Mouse (Mus musculus): ENCODE measurements around the gene Kcnk10. TPM values are rescaled to one million over a fixed set of nuclear protein-coding genes. Genes with fewer than 3 reads are reported as not detected.

Gene Kcnk10
- polyA plus RNA-seq, 1 experiment: 0.12 TPM

GRCm38 (mm10) chr12:98545251-98545560, 32.9 kb downstream of the Kcnk10 start:
- H3K4me1 ChIP-seq (replicated peaks; ENCODE audit: control insufficient read depth, insufficient read depth, low read length): no peaks in the 10 kb centered on the region
- H3K27ac ChIP-seq (ENCODE audit: control insufficient read depth, insufficient read depth, low read length): no peak overlapping the region
- no peak overlapping the region for H3K4me3 ChIP-seq (ENCODE audit: control insufficient read depth, insufficient read depth, low read length)
- DNase-seq: no peak
- 72% methylated on average over 4 of the region's 4 CpGs for WGBS
- H3K27me3 ChIP-seq (ENCODE audit: control insufficient read depth, insufficient read depth, low read length): no peaks in the 10 kb centered on the region
- H3K36me3 ChIP-seq (ENCODE audit: control insufficient read depth, insufficient read depth, low read length): no peaks in the 10 kb centered on the region
- TF ChIP-seq POLR2A (IDR thresholded peaks at IDR 0.05; ENCODE audit: control insufficient read depth, extremely low read depth, insufficient read depth, low read length, poor library complexity) (no peak), CTCF (IDR thresholded peaks at IDR 0.05; ENCODE audit: borderline replicate concordance, control insufficient read depth, extremely low read depth, insufficient read depth, low read length, poor library complexity) (no peak)

DNA sequence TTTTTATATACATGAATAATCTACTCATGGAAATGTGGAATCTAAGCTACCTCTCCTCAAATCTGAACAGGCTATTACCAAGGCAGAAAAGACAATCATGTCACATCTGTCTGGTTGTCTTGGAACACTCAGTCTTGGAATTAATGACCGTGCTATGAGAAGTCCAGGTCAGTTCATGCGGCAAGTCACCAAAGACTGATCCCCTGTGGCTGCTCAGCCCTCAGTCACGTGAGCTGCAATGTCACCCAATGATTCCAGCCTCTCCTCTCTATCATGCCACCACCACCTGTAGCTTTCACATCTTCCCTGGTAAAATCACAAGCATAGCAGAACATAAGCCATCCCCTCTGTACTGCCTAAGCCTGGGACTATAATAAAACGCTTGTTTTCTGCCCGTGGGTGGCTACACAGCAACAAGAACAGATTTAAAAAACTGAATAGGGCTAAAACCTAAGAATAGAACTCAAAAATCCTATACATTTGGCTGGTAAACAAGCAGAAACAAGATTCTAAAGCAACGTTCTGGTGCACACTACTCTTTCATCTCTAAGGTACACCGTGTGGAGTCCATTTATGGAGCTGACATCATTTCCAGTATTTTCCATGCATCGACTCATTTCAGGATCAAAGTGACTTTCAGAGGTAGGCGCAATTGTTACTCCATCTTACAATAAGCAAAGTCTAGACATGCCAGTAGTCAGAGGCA, 33.4 kb downstream of the Kcnk10 start:
- Histone ChIP-seq H3K27ac (ENCODE audit: control insufficient read depth, insufficient read depth, low read length) (no peak overlapping the region), H3K4me1 (replicated peaks; ENCODE audit: control insufficient read depth, insufficient read depth, low read length) (no peaks in the 10 kb centered on the region), H3K4me3 (ENCODE audit: control insufficient read depth, insufficient read depth, low read length) (no peak overlapping the region), H3K27me3 (ENCODE audit: control insufficient read depth, insufficient read depth, low read length) (no peaks in the 10 kb centered on the region), H3K36me3 (ENCODE audit: control insufficient read depth, insufficient read depth, low read length) (no peaks in the 10 kb centered on the region)
- WGBS: 93% methylated on average over 9 of the region's 9 CpGs
- DNase-seq: no peak
- TF ChIP-seq POLR2A (IDR thresholded peaks at IDR 0.05; ENCODE audit: control insufficient read depth, extremely low read depth, insufficient read depth, low read length, poor library complexity): no peak
- no peak for TF ChIP-seq CTCF (IDR thresholded peaks at IDR 0.05; ENCODE audit: borderline replicate concordance, control insufficient read depth, extremely low read depth, insufficient read depth, low read length, poor library complexity)

DNA sequence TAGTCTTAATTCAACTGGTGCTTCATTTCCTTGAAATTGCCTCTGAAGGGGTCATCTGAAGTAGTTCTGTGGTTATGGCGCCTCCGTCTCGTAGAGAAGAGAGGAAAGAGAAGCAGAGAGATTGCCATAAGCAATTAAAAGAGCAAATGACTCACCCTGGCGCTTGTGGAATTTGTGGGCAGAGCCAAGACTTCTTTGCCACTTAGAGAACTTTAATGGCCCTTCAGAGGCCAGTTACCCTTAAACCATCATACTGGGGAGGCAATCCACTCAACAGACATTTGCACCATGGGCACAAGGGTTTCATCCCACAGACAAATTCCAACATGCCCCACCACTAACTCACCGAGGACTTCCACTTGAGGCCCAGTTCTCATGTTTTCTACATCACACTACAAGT, 41.4 kb downstream of the Kcnk10 start:
- 81% methylated on average over 5 of the region's 5 CpGs for WGBS
- TF ChIP-seq CTCF (IDR thresholded peaks at IDR 0.05; ENCODE audit: borderline replicate concordance, control insufficient read depth, extremely low read depth, insufficient read depth, low read length, poor library complexity) (no peak), POLR2A (IDR thresholded peaks at IDR 0.05; ENCODE audit: control insufficient read depth, extremely low read depth, insufficient read depth, low read length, poor library complexity) (no peak)
- no peak for DNase-seq
- no peaks in the 10 kb centered on the region for H3K36me3 ChIP-seq (ENCODE audit: control insufficient read depth, insufficient read depth, low read length)
- H3K27me3 ChIP-seq (ENCODE audit: control insufficient read depth, insufficient read depth, low read length): no peaks in the 10 kb centered on the region
- no peak overlapping the region for H3K27ac ChIP-seq (ENCODE audit: control insufficient read depth, insufficient read depth, low read length)
- H3K4me3 ChIP-seq (ENCODE audit: control insufficient read depth, insufficient read depth, low read length): no peak overlapping the region
- no peaks in the 10 kb centered on the region for H3K4me1 ChIP-seq (replicated peaks; ENCODE audit: control insufficient read depth, insufficient read depth, low read length)

DNA sequence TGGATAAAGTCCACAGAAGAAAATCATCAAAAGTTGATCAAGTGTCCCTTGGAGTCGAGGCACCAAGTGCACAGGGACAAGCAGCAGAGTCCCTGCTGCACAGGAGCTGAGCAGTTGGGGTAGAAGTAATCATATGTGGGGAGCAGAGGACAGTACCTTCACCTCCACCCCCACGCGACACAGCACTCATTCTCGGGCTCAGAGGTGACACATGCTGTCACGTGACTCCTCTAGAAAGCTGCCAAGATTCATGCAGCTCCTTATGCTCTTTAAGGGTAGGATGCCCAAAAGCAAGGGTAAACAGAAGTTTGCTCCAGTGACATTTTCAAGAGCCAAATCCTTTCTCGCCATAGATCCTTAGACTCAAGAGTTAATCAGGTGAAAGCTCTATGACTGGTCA, 42.1 kb downstream of the Kcnk10 start:
- no peaks in the 10 kb centered on the region for H3K4me1 ChIP-seq (replicated peaks; ENCODE audit: control insufficient read depth, insufficient read depth, low read length)
- H3K4me3 ChIP-seq (ENCODE audit: control insufficient read depth, insufficient read depth, low read length): no peak overlapping the region
- H3K27me3 ChIP-seq (ENCODE audit: control insufficient read depth, insufficient read depth, low read length): no peaks in the 10 kb centered on the region
- H3K36me3 ChIP-seq (ENCODE audit: control insufficient read depth, insufficient read depth, low read length): no peaks in the 10 kb centered on the region
- TF ChIP-seq CTCF (IDR thresholded peaks at IDR 0.05; ENCODE audit: borderline replicate concordance, control insufficient read depth, extremely low read depth, insufficient read depth, low read length, poor library complexity) (no peak), POLR2A (IDR thresholded peaks at IDR 0.05; ENCODE audit: control insufficient read depth, extremely low read depth, insufficient read depth, low read length, poor library complexity) (no peak)
- no peak overlapping the region for H3K27ac ChIP-seq (ENCODE audit: control insufficient read depth, insufficient read depth, low read length)
- WGBS: 85% methylated on average over 6 of the region's 6 CpGs
- no peak for DNase-seq

DNA sequence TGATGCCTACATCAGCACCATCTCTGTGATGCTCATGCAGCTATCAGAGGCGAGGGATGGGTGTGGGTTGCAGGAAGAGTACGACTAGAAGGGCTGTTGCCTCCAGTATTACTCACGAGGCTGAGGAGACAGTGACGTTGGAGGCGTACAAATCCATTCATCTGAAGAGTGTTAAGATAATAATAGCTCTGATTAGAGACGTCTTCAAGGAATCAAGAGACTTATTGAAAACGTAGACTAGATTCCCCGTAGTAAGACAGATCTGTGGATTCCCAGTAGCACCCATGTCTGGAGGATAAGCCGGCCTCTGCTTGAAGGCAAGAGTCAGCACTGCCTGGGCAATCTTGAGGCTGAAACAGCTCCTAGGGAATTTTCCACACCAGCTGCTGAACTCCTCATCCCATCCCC, 42.6 kb downstream of the Kcnk10 start:
- Histone ChIP-seq H3K4me3 (ENCODE audit: control insufficient read depth, insufficient read depth, low read length) (no peak overlapping the region), H3K36me3 (ENCODE audit: control insufficient read depth, insufficient read depth, low read length) (no peaks in the 10 kb centered on the region), H3K4me1 (replicated peaks; ENCODE audit: control insufficient read depth, insufficient read depth, low read length) (no peaks in the 10 kb centered on the region), H3K27ac (ENCODE audit: control insufficient read depth, insufficient read depth, low read length) (no peak overlapping the region), H3K27me3 (ENCODE audit: control insufficient read depth, insufficient read depth, low read length) (no peaks in the 10 kb centered on the region)
- no peak for TF ChIP-seq POLR2A (IDR thresholded peaks at IDR 0.05; ENCODE audit: control insufficient read depth, extremely low read depth, insufficient read depth, low read length, poor library complexity)
- no peak for TF ChIP-seq CTCF (IDR thresholded peaks at IDR 0.05; ENCODE audit: borderline replicate concordance, control insufficient read depth, extremely low read depth, insufficient read depth, low read length, poor library complexity)
- DNase-seq: no peak
- 92% methylated on average over 9 of the region's 9 CpGs for WGBS

DNA sequence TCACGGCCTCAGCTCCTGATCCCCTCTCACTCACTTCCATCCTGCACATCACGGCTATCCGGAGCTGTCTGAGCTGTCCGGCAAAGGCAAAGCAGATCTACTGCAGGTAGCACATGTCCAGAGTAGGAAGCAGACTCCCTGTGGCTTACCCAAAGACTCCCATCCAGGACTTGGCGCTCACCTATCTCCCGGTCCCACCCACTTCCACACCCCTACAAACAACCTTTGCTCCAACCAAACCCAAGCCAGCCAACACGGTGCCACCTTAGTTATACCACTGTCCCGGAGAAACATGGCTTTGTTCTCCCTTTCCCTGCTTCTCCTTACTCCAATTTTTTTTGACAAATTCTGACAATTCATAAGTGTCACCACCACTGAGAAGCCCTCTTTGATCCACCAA, 49.5 kb downstream of the Kcnk10 start:
- no peak for TF ChIP-seq CTCF (IDR thresholded peaks at IDR 0.05; ENCODE audit: borderline replicate concordance, control insufficient read depth, extremely low read depth, insufficient read depth, low read length, poor library complexity)
- Histone ChIP-seq H3K27me3 (ENCODE audit: control insufficient read depth, insufficient read depth, low read length) (no peaks in the 10 kb centered on the region), H3K4me3 (ENCODE audit: control insufficient read depth, insufficient read depth, low read length) (no peak overlapping the region), H3K4me1 (replicated peaks; ENCODE audit: control insufficient read depth, insufficient read depth, low read length) (no peaks in the 10 kb centered on the region), H3K27ac (ENCODE audit: control insufficient read depth, insufficient read depth, low read length) (no peak overlapping the region), H3K36me3 (ENCODE audit: control insufficient read depth, insufficient read depth, low read length) (no peaks in the 10 kb centered on the region)
- no peak for DNase-seq
- 94% methylated on average over 8 of the region's 8 CpGs for WGBS

DNA sequence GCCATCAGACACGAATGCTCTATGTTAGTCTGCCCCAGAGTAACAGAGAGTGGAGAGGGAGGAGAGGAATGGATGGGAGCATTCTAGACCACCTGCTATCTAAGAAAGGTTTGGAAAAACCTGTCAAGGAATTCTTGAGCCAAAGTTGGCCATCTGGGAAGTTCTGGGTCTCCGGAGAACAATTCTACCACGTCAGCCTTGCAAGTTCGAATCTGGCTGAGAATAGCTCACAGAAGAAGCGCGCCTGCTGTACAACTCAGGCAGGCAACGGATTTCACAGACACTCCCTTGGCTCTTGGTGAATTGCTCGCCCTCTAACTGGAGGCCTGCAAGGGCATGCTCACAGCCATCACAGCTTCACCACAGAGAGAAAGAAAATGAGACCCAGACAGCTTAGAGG, 52.7 kb downstream of the Kcnk10 start:
- Histone ChIP-seq H3K27me3 (ENCODE audit: control insufficient read depth, insufficient read depth, low read length) (no peaks in the 10 kb centered on the region), H3K36me3 (ENCODE audit: control insufficient read depth, insufficient read depth, low read length) (no peaks in the 10 kb centered on the region), H3K27ac (ENCODE audit: control insufficient read depth, insufficient read depth, low read length) (no peak overlapping the region), H3K4me1 (replicated peaks; ENCODE audit: control insufficient read depth, insufficient read depth, low read length) (no peaks in the 10 kb centered on the region), H3K4me3 (ENCODE audit: control insufficient read depth, insufficient read depth, low read length) (no peak overlapping the region)
- TF ChIP-seq CTCF (IDR thresholded peaks at IDR 0.05; ENCODE audit: borderline replicate concordance, control insufficient read depth, extremely low read depth, insufficient read depth, low read length, poor library complexity): no peak
- TF ChIP-seq POLR2A (IDR thresholded peaks at IDR 0.05; ENCODE audit: control insufficient read depth, extremely low read depth, insufficient read depth, low read length, poor library complexity): no peak
- DNase-seq: no peak
- 86% methylated on average over 8 of the region's 8 CpGs for WGBS

All from thymus, adult 2 months (tissue).